Mouse (Mus musculus) heart, embryonic 13.5 days (tissue): Measurements from ENCODE around the gene Amn1. TPM values are rescaled to one million over a fixed set of nuclear protein-coding genes. Genes with fewer than 3 reads are reported as not detected.
"Not testable (repeated sequence)": the region's sequence is repeated elsewhere in the genome, so short reads cannot be mapped to it uniquely, and the experiment has no call there.

Source experiments
- ATAC-seq: fragments of 200-750 bp; cut with Nextera tagmentation; 2 replicates; pipeline ENCODE4 v1.8.0; 2017; ENCODE audit warnings: moderate TSS enrichment; ENCODE audit not compliant: insufficient number of reproducible peaks, low FRiP score, low TSS enrichment; ENCODE audit errors: extremely low read depth
- H3K27ac ChIP-seq: fragments of 300-500 bp; sonication (generic); replicated peaks from 2 replicates; pipeline ENCODE4 v1.5.1; 2015; ENCODE audit warnings: moderate library complexity, mild to moderate bottlenecking, inconsistent platforms
- H3K27me3 ChIP-seq: fragments of 300-500 bp; sonication (generic); replicated peaks from 2 replicates; pipeline ENCODE4 v1.6.1; 2015; ENCODE audit warnings: mild to moderate bottlenecking, inconsistent platforms
- H3K36me3 ChIP-seq: fragments of 300-500 bp; sonication (generic); 2 replicates; pipeline ENCODE4 v1.6.1; 2015; ENCODE audit warnings: mild to moderate bottlenecking, inconsistent platforms
- H3K4me1 ChIP-seq: fragments of 300-500 bp; sonication (generic); 2 replicates; pipeline ENCODE4 v1.6.1; 2015; ENCODE audit warnings: inconsistent platforms
- H3K4me2 ChIP-seq: fragments of 300-500 bp; sonication (generic); 2 replicates; pipeline ENCODE4 v1.6.1; 2015; ENCODE audit warnings: inconsistent platforms, mild to moderate bottlenecking, moderate library complexity
- H3K4me3 ChIP-seq: fragments of 300-500 bp; sonication (generic); 2 replicates; pipeline ENCODE4 v1.5.1; 2015; ENCODE audit warnings: moderate library complexity, mild to moderate bottlenecking, inconsistent platforms
- H3K9ac ChIP-seq: fragments of 300-500 bp; sonication (generic); 2 replicates; pipeline ENCODE4 v1.6.1; 2015; ENCODE audit warnings: inconsistent platforms, mild to moderate bottlenecking, moderate library complexity
- H3K9me3 ChIP-seq: fragments of 300-500 bp; sonication (generic); 2 replicates; pipeline ENCODE4 v1.6.1; 2016; ENCODE audit warnings: inconsistent platforms
- WGBS: fragments of 180-500 bp; shearing (Covaris S2); methylation state at CpG from one replicate; pipeline ENCODE4 v1.1.7; 2015; ENCODE audit warnings: mixed read lengths; 5-methylcytosine and 5-hydroxymethylcytosine counted together
- polyA plus RNA-seq: library from polyadenylated mRNA; unstranded; fragments of >200 nt; fragmentation: Nextera tagmentation; extraction: Ambion mirVana; gene quantifications from 2 replicates; pipeline ENCODE4 v1.2.1, GENCODE M21; 2015

Amn1 gene
- 22.5 and 24.9 TPM in 2 replicates for polyA plus RNA-seq

GRCm38 (mm10) chr6:149188041-149188924, at the start of gene Amn1:
Gene Amn1 (minus strand): TSS chr6:149188712.
- peaks cover 23% of the 10 kb centered on the region for H3K4me1 ChIP-seq
- WGBS = under 1% methylated on average over 34 of the region's 34 CpGs
- no peaks in the 10 kb centered on the region for H3K27me3 ChIP-seq
- peaks cover 13% of the 10 kb centered on the region for H3K36me3 ChIP-seq
- peak; percentile 99 for ATAC-seq
- H3K9me3 ChIP-seq = 0 out of 2 replicates have a peak, but pooled peaks cover 2% of the 10 kb centered on the region
- peak within 1 kb of the TSS; percentile 91 for H3K27ac ChIP-seq
- H3K4me3 ChIP-seq = peak within 1 kb of the TSS; percentile 86
- peak within 1 kb of the TSS; percentile 91 for H3K9ac ChIP-seq
- H3K4me2 ChIP-seq = peak within 1 kb of the TSS; percentile 79

DNA sequence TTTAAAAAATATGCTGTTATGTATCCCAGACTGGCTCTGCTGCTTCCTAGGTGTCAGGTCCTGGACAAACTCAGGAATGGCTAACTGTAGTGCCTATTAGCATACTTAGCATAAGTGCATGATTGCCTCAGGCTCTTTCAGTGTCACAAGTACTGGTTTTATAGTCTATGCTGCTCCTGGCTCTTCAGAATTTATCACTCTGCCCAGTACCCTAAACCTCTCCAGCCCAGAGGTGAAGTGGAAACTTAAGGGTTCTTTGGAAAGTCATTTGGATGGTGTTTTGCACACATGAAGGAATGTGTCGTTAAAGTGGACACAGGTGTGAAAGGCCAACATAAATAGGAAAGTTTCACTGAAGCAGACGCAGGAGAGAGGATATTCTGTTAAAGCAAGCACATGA, 48.3 kb upstream of the Amn1 start:
- no peak for ATAC-seq
- WGBS = 72% methylated on average over 2 of the region's 2 CpGs
- no peaks in the 10 kb centered on the region for H3K27me3 ChIP-seq
- no peak overlapping the region for H3K9ac ChIP-seq
- H3K4me1 ChIP-seq = peaks cover 6% of the 10 kb centered on the region
- no peak overlapping the region for H3K4me3 ChIP-seq
- no peaks in the 10 kb centered on the region for H3K36me3 ChIP-seq
- no peak overlapping the region for H3K27ac ChIP-seq
- no peaks in the 10 kb centered on the region for H3K9me3 ChIP-seq
- no peak overlapping the region for H3K4me2 ChIP-seq

DNA sequence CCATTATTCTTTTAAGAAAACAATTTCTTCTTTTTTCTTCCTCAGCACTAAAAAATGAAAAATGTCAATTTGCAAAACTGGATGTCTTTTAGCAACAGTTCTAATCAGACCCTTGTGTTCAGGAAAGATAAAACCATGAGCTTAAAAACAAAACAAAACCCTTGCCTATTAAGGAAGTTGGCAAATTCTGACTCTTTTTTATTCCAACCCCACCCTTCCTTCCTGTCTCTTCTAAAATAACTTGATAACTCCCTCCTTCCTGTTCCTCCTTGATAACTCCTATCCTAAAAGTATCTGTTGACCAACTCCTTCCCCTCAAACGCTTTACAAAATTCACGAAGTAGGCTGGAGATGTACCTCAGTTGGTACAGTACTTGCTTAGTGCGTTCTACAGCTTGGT, 45.4 kb upstream of the Amn1 start:
- Histone ChIP-seq H3K36me3 (no peaks in the 10 kb centered on the region), H3K4me3 (no peak overlapping the region), H3K4me1 (peaks cover 6% of the 10 kb centered on the region), H3K9ac (no peak overlapping the region), H3K9me3 (no peaks in the 10 kb centered on the region), H3K4me2 (no peak overlapping the region), H3K27ac (no peak overlapping the region), H3K27me3 (no peaks in the 10 kb centered on the region)
- 59% methylated on average over 3 of the region's 3 CpGs for WGBS
- no peak for ATAC-seq

GRCm38 (mm10) chr6:149224751-149225150, 36.2 kb upstream of the Amn1 start:
- H3K9ac ChIP-seq = no peak overlapping the region
- no peaks in the 10 kb centered on the region for H3K36me3 ChIP-seq
- no peak overlapping the region for H3K27ac ChIP-seq
- no peaks in the 10 kb centered on the region for H3K27me3 ChIP-seq
- ATAC-seq = no peak
- H3K4me2 ChIP-seq = no peak overlapping the region
- no peaks in the 10 kb centered on the region for H3K9me3 ChIP-seq
- WGBS = 89% methylated on average over 4 of the region's 4 CpGs
- no peak overlapping the region for H3K4me3 ChIP-seq
- no peaks in the 10 kb centered on the region for H3K4me1 ChIP-seq

DNA sequence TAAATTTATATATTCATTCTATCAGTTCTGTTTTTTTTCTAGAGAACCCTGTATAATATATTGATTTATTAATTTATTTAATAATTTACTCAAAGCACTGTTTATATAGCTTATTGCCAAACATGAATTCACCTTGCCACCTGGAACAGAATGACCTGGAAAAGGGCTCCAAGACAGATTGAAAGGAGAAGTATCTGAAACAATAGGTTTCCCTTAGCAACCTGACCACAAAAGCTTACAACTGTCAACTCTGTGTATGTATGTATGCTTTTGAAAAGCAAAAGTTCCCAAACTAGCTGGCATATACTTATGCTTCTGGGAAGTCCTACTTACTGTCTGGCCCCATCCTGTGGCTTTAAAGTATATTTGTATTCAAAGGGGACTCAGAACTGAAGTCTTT, 32.8 kb upstream of the Amn1 start:
- Histone ChIP-seq H3K36me3 (no peaks in the 10 kb centered on the region), H3K4me2 (no peak overlapping the region), H3K4me1 (no peaks in the 10 kb centered on the region), H3K9ac (no peak overlapping the region), H3K27me3 (no peaks in the 10 kb centered on the region), H3K4me3 (no peak overlapping the region), H3K9me3 (no peaks in the 10 kb centered on the region), H3K27ac (no peak overlapping the region)
- no peak for ATAC-seq

- no peaks in the 10 kb centered on the region for H3K36me3 ChIP-seq
- H3K27ac ChIP-seq = no peak overlapping the region
- ATAC-seq = no peak
- peaks cover 13% of the 10 kb centered on the region for H3K4me1 ChIP-seq
- no peak overlapping the region for H3K4me3 ChIP-seq
- H3K27me3 ChIP-seq = no peaks in the 10 kb centered on the region
- no peak overlapping the region for H3K4me2 ChIP-seq
- H3K9ac ChIP-seq = no peak overlapping the region
- H3K9me3 ChIP-seq = no peaks in the 10 kb centered on the region
Observed at GRCm38 (mm10) chr6:149198572-149198971, 10.1 kb upstream of the Amn1 start.

- peaks cover 14% of the 10 kb centered on the region for H3K4me1 ChIP-seq
- no peak overlapping the region for H3K9ac ChIP-seq
- WGBS = 45% methylated on average over 3 of the region's 3 CpGs
- 0 out of 2 replicates have a peak overlapping the region, but pooled peaks have one; percentile 28 for H3K27ac ChIP-seq
- H3K4me2 ChIP-seq = no peak overlapping the region
- H3K4me3 ChIP-seq = no peak overlapping the region
- H3K36me3 ChIP-seq = no peaks in the 10 kb centered on the region
- H3K27me3 ChIP-seq = no peaks in the 10 kb centered on the region
- ATAC-seq = no peak
- no peaks in the 10 kb centered on the region for H3K9me3 ChIP-seq
Observed at GRCm38 (mm10) chr6:149197116-149197515, 8.6 kb upstream of the Amn1 start.

DNA sequence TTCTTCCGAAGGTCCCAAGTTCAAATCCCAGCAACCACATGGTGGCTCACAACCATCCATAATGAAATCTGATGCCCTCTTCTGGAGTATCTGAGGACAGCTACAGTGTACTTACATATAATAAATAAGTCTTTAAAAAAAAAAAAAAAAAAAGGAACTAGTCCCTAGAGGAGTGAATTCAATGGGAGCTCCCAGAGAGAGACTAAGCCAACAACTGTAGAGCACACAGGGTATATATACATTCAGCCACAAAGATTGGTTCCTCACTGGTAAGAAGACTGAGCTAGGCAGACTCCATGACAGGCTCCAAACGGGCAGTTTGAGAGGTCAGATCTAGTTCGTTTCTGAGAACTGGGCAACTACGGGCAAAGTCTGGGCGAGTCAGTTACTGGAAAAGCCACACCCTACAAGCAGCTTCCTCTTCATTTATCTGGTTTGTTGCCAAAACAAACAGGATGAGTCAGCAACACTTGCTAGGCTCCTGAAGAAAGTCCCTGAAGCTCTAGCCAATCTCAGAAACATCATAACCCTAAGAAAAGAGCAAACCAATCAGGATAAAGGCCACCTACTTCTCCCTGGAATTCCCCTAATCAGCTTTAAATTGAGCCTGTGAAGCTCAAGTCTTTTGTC, 4.9 kb upstream of the Amn1 start:
- WGBS = 61% methylated on average over 5 of the region's 5 CpGs
- Histone ChIP-seq H3K4me1 (peaks cover 22% of the 10 kb centered on the region), H3K4me2 (no peak overlapping the region), H3K36me3 (no peaks in the 10 kb centered on the region), H3K27me3 (no peaks in the 10 kb centered on the region), H3K4me3 (no peak overlapping the region), H3K9me3 (no peaks in the 10 kb centered on the region), H3K9ac (no peak overlapping the region), H3K27ac (peak overlapping the region; percentile 41)
- peak; percentile 65 for ATAC-seq

- H3K4me1 ChIP-seq = peaks cover 25% of the 10 kb centered on the region
- H3K9me3 ChIP-seq, H3K4me3 ChIP-seq, H3K27ac ChIP-seq, H3K4me2 ChIP-seq, ATAC-seq, H3K27me3 ChIP-seq, H3K36me3 ChIP-seq, H3K9ac ChIP-seq: not testable (repeated sequence)
- WGBS = 74% methylated on average over 5 of the region's 5 CpGs
Observed at GRCm38 (mm10) chr6:149191951-149192350, 3.4 kb upstream of the Amn1 start.

- peak overlapping the region; percentile 91; the same call in 1 of the 2 replicates for H3K27ac ChIP-seq
- peak overlapping the region; percentile 86; the same call in 1 of the 2 replicates for H3K4me3 ChIP-seq
- no peak overlapping the region for H3K9ac ChIP-seq
- H3K36me3 ChIP-seq = peaks cover 2% of the 10 kb centered on the region
- WGBS = 91% methylated on average over 16 of the region's 16 CpGs
- peaks cover 26% of the 10 kb centered on the region for H3K4me1 ChIP-seq
- H3K27me3 ChIP-seq = no peaks in the 10 kb centered on the region
- peak overlapping the region; percentile 79 for H3K4me2 ChIP-seq
- ATAC-seq = no peak
- no peaks in the 10 kb centered on the region for H3K9me3 ChIP-seq
Observed at GRCm38 (mm10) chr6:149189340-149189922, 919 bp upstream of the Amn1 start.

- Histone ChIP-seq H3K4me3 (peak overlapping the region; percentile 86), H3K4me1 (peaks cover 26% of the 10 kb centered on the region), H3K9ac (peak overlapping the region; percentile 76), H3K27ac (peak overlapping the region; percentile 91), H3K9me3 (no peaks in the 10 kb centered on the region), H3K27me3 (no peaks in the 10 kb centered on the region), H3K4me2 (peak overlapping the region; percentile 79), H3K36me3 (peaks cover 7% of the 10 kb centered on the region)
- WGBS = 34% methylated on average over 8 of the region's 8 CpGs
- ATAC-seq = no peak
Observed at GRCm38 (mm10) chr6:149188925-149189257, 379 bp upstream of the Amn1 start.
